Mouse (Mus musculus): ENCODE measurements around the gene Shc4. TPM values are rescaled to one million over a fixed set of nuclear protein-coding genes. Genes with fewer than 3 reads are reported as not detected.

Shc4 gene
- polyA plus RNA-seq, 1 experiment from 2014 or later = 2.1 TPM

DNA sequence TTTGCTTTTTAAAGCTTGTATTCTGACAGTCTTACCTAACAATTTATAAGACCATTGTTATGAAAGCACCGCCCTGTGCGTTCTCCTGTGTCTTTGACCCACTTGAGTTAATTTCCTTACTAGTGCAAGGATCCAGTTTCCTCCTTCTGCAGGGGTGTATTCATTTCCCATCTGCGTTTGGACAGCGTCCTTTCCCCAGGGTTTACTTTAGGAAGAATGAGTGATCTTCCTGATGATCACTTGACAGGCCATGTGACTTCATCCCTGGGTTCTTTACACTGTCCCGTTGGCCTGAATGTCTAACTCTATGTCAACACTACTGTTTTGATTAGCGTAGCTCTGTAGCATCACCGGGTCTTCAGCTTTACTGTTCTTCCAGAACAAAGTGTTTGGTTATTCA lies 86.6 kb downstream of the Shc4 start:
- Histone ChIP-seq H3K9me3 (ENCODE audit: control insufficient read depth, low read length) (no peaks in the 10 kb centered on the region), H3K9ac (ENCODE audit: low read length) (no peak overlapping the region), H3K4me1 (ENCODE audit: control insufficient read depth, insufficient read depth, low read length) (no peaks in the 10 kb centered on the region), H3K4me3 (ENCODE audit: low read depth, low read length) (no peak overlapping the region), H3K4me2 (ENCODE audit: low read depth) (no peak overlapping the region), H3K36me3 (ENCODE audit: control insufficient read depth, insufficient read depth, low read length) (no peaks in the 10 kb centered on the region), H3K27ac (ENCODE audit: low read depth, low read length) (no peak overlapping the region), H3K27me3 (ENCODE audit: control insufficient read depth, insufficient read depth, low read length) (no peaks in the 10 kb centered on the region)
- WGBS = 66% methylated on average over 7 of the region's 7 CpGs
- ATAC-seq (ENCODE audit: insufficient read depth, low FRiP score, low TSS enrichment) (no peak), DNase-seq (ENCODE audit: low spot score) (no peak)

DNA sequence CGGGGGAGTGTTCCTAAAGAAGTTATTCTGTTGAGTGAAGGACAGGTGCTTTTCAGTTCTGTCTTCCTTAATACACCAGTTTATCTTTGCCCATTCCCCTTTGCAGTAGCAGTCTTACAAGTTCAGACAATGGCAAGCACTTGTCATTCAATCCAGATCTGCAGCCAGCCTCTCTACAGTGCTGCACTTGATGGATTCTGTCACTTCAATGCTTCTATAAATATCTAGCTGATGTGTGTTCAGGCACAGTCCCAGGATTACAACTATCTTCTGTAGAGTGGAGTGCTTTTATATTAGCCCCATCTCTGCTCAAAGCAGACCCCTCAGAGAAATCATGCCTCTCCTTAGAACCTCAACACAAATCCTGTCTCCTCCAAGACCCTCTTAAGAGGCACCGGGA lies 93.9 kb downstream of the Shc4 start:
- H3K27me3 ChIP-seq (ENCODE audit: control insufficient read depth, insufficient read depth, low read length) = no peaks in the 10 kb centered on the region
- no peaks in the 10 kb centered on the region for H3K9me3 ChIP-seq (ENCODE audit: control insufficient read depth, low read length)
- no peak overlapping the region for H3K4me3 ChIP-seq (ENCODE audit: low read depth, low read length)
- no peaks in the 10 kb centered on the region for H3K4me1 ChIP-seq (ENCODE audit: control insufficient read depth, insufficient read depth, low read length)
- no peaks in the 10 kb centered on the region for H3K36me3 ChIP-seq (ENCODE audit: control insufficient read depth, insufficient read depth, low read length)
- H3K4me2 ChIP-seq (ENCODE audit: low read depth) = no peak overlapping the region
- no peak overlapping the region for H3K9ac ChIP-seq (ENCODE audit: low read length)
- H3K27ac ChIP-seq (ENCODE audit: low read depth, low read length) = no peak overlapping the region
- DNase-seq (ENCODE audit: low spot score) (no peak), ATAC-seq (ENCODE audit: insufficient read depth, low FRiP score, low TSS enrichment) (no peak)
- whole genome bisulfite sequencing = 97% methylated on average over 2 of the region's 2 CpGs

DNA sequence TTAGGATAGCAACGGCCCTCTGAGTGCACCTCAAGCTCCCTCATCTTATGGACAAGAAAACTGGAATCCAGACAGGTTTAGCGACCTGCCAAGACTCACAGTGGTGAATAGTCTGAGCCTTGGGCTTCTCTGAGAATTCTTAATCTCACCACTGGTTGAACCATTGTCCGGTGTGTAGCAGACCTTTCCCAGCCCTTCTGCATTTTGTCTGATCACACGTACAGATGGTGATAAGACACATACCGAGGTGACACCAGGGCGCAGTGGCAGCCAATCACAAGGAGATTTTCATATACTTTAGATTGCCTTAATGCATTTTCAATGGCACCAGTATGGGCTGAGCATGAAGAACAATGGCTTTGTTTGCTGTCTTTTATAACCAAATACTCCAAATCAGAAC lies 95.5 kb downstream of the Shc4 start:
- H3K36me3 ChIP-seq (ENCODE audit: control insufficient read depth, insufficient read depth, low read length) = no peaks in the 10 kb centered on the region
- H3K4me1 ChIP-seq (ENCODE audit: control insufficient read depth, insufficient read depth, low read length) = peaks cover 8% of the 10 kb centered on the region
- 90% methylated on average over 6 of the region's 6 CpGs for WGBS
- no peaks in the 10 kb centered on the region for H3K27me3 ChIP-seq (ENCODE audit: control insufficient read depth, insufficient read depth, low read length)
- H3K4me2 ChIP-seq (ENCODE audit: low read depth) = no peak overlapping the region
- DNase-seq (ENCODE audit: low spot score) (no peak), ATAC-seq (ENCODE audit: insufficient read depth, low FRiP score, low TSS enrichment) (no peak)
- H3K27ac ChIP-seq (ENCODE audit: low read depth, low read length) = no peak overlapping the region
- H3K4me3 ChIP-seq (ENCODE audit: low read depth, low read length) = no peak overlapping the region
- no peak overlapping the region for H3K9ac ChIP-seq (ENCODE audit: low read length)
- H3K9me3 ChIP-seq (ENCODE audit: control insufficient read depth, low read length) = no peaks in the 10 kb centered on the region

DNA sequence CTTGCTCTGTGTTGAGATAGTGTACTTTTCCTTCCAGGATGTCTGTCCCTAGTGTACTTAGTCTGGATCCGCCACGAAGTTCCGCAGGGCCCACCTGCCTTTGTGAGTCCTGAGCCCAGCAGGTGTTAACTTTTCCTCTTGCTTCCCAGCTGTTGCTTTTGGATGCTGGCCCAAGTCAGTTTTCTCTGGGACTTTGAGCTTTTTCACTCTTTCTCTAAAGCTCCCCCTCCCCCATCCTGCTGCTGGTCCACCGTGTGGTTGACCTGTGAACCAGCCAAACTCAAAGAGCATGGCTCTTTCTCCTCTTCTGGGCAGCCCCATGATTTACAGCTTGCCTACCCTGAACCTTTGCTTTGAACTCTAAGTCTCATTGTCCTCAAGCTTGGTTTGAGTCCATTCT lies 97.4 kb downstream of the Shc4 start:
- H3K4me1 ChIP-seq (ENCODE audit: control insufficient read depth, insufficient read depth, low read length) = peaks cover 8% of the 10 kb centered on the region
- no peak overlapping the region for H3K9ac ChIP-seq (ENCODE audit: low read length)
- ATAC-seq (ENCODE audit: insufficient read depth, low FRiP score, low TSS enrichment) (no peak), DNase-seq (ENCODE audit: low spot score) (no peak)
- no peak overlapping the region for H3K4me3 ChIP-seq (ENCODE audit: low read depth, low read length)
- no peaks in the 10 kb centered on the region for H3K27me3 ChIP-seq (ENCODE audit: control insufficient read depth, insufficient read depth, low read length)
- 77% methylated on average over 4 of the region's 4 CpGs for WGBS
- no peak overlapping the region for H3K4me2 ChIP-seq (ENCODE audit: low read depth)
- H3K36me3 ChIP-seq (ENCODE audit: control insufficient read depth, insufficient read depth, low read length) = no peaks in the 10 kb centered on the region; the same call in 1 of the 2 replicates
- H3K27ac ChIP-seq (ENCODE audit: low read depth, low read length) = no peak overlapping the region
- no peaks in the 10 kb centered on the region for H3K9me3 ChIP-seq (ENCODE audit: control insufficient read depth, low read length)

DNA sequence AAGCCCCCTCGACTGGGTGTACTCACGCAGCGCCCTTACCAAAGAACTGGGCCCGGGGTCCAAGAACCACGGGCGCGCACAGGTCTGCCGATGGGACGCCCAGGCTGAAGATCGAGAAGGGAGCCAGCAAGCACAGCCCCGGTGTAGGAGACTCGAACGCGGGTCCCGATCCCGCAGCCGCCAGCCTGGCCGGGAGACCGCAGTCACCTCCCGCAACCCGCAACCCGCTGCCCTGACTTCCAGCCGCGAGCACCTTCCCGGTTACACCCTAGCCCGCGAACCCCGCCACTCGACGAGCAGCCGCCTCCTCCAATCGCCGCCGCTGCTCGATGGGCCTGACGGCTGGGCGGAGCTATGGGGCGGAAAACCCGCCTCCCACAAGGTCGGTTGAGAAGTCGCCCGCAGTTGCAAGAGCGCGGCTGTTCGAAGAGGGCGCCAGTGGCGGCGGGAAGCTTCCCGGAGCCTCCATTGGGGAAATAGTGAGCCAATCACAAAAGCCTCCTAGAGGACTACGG lies 99.1 kb downstream of the Shc4 start, which contains the start of gene Cep152:
Gene Cep152, minus strand, starts transcription at position 277 of the 515 bp plus-strand sequence.
- Histone ChIP-seq H3K27ac (ENCODE audit: low read depth, low read length) (no peak within 1 kb of the TSS), H3K9me3 (ENCODE audit: control insufficient read depth, low read length) (no peaks in the 10 kb centered on the region), H3K4me3 (ENCODE audit: low read depth, low read length) (peak within 1 kb of the TSS; percentile 84), H3K36me3 (ENCODE audit: control insufficient read depth, insufficient read depth, low read length) (no peaks in the 10 kb centered on the region; the same call in 1 of the 2 replicates), H3K4me2 (ENCODE audit: low read depth) (peak within 1 kb of the TSS; percentile 69), H3K4me1 (ENCODE audit: control insufficient read depth, insufficient read depth, low read length) (peaks cover 12% of the 10 kb centered on the region), H3K27me3 (ENCODE audit: control insufficient read depth, insufficient read depth, low read length) (no peaks in the 10 kb centered on the region), H3K9ac (ENCODE audit: low read length) (peak within 1 kb of the TSS; percentile 81)
- ATAC-seq (ENCODE audit: insufficient read depth, low FRiP score, low TSS enrichment) (peak; percentile 99), DNase-seq (ENCODE audit: low spot score) (peak; percentile 98)
- WGBS = under 1% methylated on average over 50 of the region's 50 CpGs

DNA sequence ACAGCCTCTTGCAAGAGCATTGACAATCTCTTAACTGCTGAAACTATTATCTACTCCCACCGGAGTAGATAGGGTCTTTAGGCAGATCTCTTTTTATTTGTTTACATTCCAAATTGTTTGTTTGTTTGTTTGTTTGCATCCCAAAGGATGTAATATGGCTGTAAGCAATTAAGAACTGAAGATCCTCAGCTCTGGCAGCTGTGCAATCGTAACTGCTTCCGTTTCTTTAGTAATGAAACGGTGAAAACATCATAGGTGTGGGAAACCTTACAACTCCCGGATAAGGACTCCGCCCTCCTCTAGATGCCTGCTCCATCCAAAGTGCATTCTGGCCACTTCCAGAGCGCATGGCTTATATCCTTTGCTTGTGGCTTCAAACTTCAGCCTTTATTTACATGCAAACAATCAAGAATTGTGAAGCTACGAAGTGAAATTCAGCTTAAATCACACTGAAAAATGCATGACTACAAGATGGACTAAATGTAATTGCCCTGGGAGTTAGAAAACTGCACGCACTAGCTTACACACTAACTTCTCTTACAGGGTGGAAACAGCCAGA lies 99.7 kb downstream of the Shc4 start:
- peak overlapping the region; percentile 69 for H3K4me2 ChIP-seq (ENCODE audit: low read depth)
- 12% methylated on average over 9 of the region's 9 CpGs for WGBS
- DNase-seq (ENCODE audit: low spot score) (no peak), ATAC-seq (ENCODE audit: insufficient read depth, low FRiP score, low TSS enrichment) (no peak)
- H3K9ac ChIP-seq (ENCODE audit: low read length) = peak overlapping the region; percentile 81
- H3K4me3 ChIP-seq (ENCODE audit: low read depth, low read length) = peak overlapping the region; percentile 84
- no peaks in the 10 kb centered on the region for H3K27me3 ChIP-seq (ENCODE audit: control insufficient read depth, insufficient read depth, low read length)
- no peak overlapping the region for H3K27ac ChIP-seq (ENCODE audit: low read depth, low read length)
- peaks cover 12% of the 10 kb centered on the region for H3K4me1 ChIP-seq (ENCODE audit: control insufficient read depth, insufficient read depth, low read length)
- no peaks in the 10 kb centered on the region; the same call in 1 of the 2 replicates for H3K36me3 ChIP-seq (ENCODE audit: control insufficient read depth, insufficient read depth, low read length)
- no peaks in the 10 kb centered on the region for H3K9me3 ChIP-seq (ENCODE audit: control insufficient read depth, low read length)

DNA sequence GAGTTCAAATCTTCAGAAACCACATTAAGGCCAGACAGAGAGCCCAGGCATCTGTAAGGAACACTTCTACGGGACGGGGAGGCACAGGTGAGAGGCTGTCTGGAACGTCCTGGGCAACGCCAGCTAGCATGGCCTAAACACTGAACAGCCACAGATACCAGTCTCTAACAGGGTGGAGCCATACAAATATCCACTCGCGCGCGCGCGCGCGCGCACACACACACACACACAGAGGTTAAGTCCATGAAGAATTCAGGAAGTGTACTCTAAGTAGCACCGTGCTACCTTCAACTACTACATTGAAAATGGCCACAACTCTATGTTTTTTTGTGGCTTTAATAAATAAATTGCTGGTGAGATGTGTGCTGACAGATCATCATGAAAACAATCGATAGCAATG lies 100.7 kb downstream of the Shc4 start:
- peaks cover 2% of the 10 kb centered on the region; the same call in 1 of the 2 replicates for H3K36me3 ChIP-seq (ENCODE audit: control insufficient read depth, insufficient read depth, low read length)
- WGBS = 94% methylated on average over 15 of the region's 15 CpGs
- H3K27me3 ChIP-seq (ENCODE audit: control insufficient read depth, insufficient read depth, low read length) = no peaks in the 10 kb centered on the region
- H3K27ac ChIP-seq (ENCODE audit: low read depth, low read length) = no peak overlapping the region
- H3K4me2 ChIP-seq (ENCODE audit: low read depth) = no peak overlapping the region
- peaks cover 12% of the 10 kb centered on the region for H3K4me1 ChIP-seq (ENCODE audit: control insufficient read depth, insufficient read depth, low read length)
- H3K4me3 ChIP-seq (ENCODE audit: low read depth, low read length) = no peak overlapping the region
- ATAC-seq (ENCODE audit: insufficient read depth, low FRiP score, low TSS enrichment) = no peak
- no peak overlapping the region for H3K9ac ChIP-seq (ENCODE audit: low read length)
- H3K9me3 ChIP-seq (ENCODE audit: control insufficient read depth, low read length) = no peaks in the 10 kb centered on the region
- DNase-seq (ENCODE audit: low spot score) = no peak

DNA sequence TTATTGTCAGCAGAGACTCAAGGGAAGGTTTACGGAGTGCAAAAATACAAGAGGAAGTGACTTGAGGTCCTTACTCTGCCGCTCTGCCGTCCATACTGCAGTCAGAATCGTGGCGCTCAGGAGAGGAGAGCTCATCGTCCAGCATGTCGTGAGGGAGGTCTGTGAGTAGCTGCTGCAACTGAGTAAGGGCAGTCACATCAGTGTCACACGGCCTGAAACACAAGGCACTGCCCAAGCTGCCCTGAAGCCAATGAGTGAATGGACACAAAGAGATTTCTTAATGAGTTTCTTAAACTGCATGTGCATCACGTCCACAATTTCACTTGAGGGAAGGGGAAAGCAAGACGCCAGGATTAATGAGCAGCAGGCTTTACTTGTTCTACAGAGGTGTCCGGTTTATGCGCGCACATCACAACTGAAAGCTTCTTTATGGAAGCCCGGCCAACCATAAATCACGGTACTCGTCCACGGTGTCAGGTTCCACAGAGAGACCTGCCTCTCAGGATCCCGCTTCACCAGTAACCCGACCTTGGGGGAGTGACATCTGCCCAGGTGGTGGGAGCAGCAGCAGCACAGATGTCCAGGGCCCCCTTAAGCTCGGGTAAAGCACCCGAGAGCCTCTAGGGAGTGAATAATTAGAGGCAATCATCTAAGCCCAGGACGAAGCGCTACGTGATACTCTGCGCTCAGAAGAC lies 103.6 kb downstream of the Shc4 start:
- 45% methylated on average over 25 of the region's 25 CpGs for WGBS
- Histone ChIP-seq H3K4me2 (ENCODE audit: low read depth) (no peak overlapping the region), H3K4me1 (ENCODE audit: control insufficient read depth, insufficient read depth, low read length) (peaks cover 12% of the 10 kb centered on the region), H3K9me3 (ENCODE audit: control insufficient read depth, low read length) (no peaks in the 10 kb centered on the region), H3K36me3 (ENCODE audit: control insufficient read depth, insufficient read depth, low read length) (peaks cover 5% of the 10 kb centered on the region; the same call in 1 of the 2 replicates), H3K27ac (ENCODE audit: low read depth, low read length) (no peak overlapping the region), H3K27me3 (ENCODE audit: control insufficient read depth, insufficient read depth, low read length) (no peaks in the 10 kb centered on the region), H3K4me3 (ENCODE audit: low read depth, low read length) (no peak overlapping the region), H3K9ac (ENCODE audit: low read length) (peak overlapping the region; percentile 18; the same call in 1 of the 2 replicates)
- DNase-seq (ENCODE audit: low spot score) = peak; percentile 50
- no peak for ATAC-seq (ENCODE audit: insufficient read depth, low FRiP score, low TSS enrichment)

Data from neural tube, embryonic 11.5 days (tissue).